Mouse (Mus musculus) lung, postnatal 0 days (tissue): Measurements from ENCODE around the gene Gm10413. TPM values are rescaled to one million over a fixed set of nuclear protein-coding genes. Genes with fewer than 3 reads are reported as not detected.
"Not testable (repeated sequence)": the region's sequence is repeated elsewhere in the genome, so short reads cannot be mapped to it uniquely, and the experiment has no call there.

ENCODE experiments used
- ATAC-seq: fragments of 200-750 bp; cut with Nextera tagmentation; 2 replicates; pipeline ENCODE4 v1.8.0; 2017; ENCODE audit warnings: moderate library complexity
- DNase-seq: peaks from one replicate; pipeline ENCODE4 v3.0.0-alpha.2; 2016; ENCODE audit warnings: low spot score
- H3K27ac ChIP-seq: fragments of 300-500 bp; sonication (generic); 2 replicates; pipeline ENCODE4 v1.5.1; 2014; ENCODE audit warnings: antibody characterized with exemption, mild to moderate bottlenecking, low read length, mixed read lengths
- H3K27me3 ChIP-seq: fragments of 300-500 bp; sonication (generic); replicated peaks from 2 replicates; pipeline ENCODE4 v1.6.1; 2014; ENCODE audit warnings: low read length, mixed read lengths; ENCODE audit not compliant: insufficient read depth
- H3K36me3 ChIP-seq: fragments of 300-500 bp; sonication (generic); 2 replicates; pipeline ENCODE4 v1.6.1; 2014; ENCODE audit warnings: low read length, mixed read lengths; ENCODE audit not compliant: insufficient read depth
- H3K4me1 ChIP-seq: fragments of 300-500 bp; sonication (generic); 2 replicates; pipeline ENCODE4 v1.6.1; 2014; ENCODE audit warnings: antibody characterized with exemption, low read depth, low read length, mixed read lengths; ENCODE audit not compliant: insufficient read depth
- H3K4me2 ChIP-seq: fragments of 300-500 bp; sonication (generic); replicated peaks from 2 replicates; pipeline ENCODE4 v1.6.1; 2014; ENCODE audit warnings: low read depth, mild to moderate bottlenecking, low read length, moderate library complexity, mixed read lengths
- H3K4me3 ChIP-seq: fragments of 300-500 bp; sonication (generic); 2 replicates; pipeline ENCODE4 v1.5.1; 2014; ENCODE audit warnings: low read depth, low read length
- H3K9ac ChIP-seq: fragments of 300-500 bp; sonication (generic); replicated peaks from 2 replicates; pipeline ENCODE4 v1.6.1; 2014; ENCODE audit warnings: low read depth, mild to moderate bottlenecking
- H3K9me3 ChIP-seq: fragments of 300-500 bp; sonication (generic); 2 replicates; pipeline ENCODE4 v1.6.1; 2016; ENCODE audit warnings: low read length, mixed read lengths
- WGBS: fragments of 180-500 bp; shearing (Covaris S2); extraction: QIAGEN DNeasy Blood & Tissue Kit; methylation state at CpG from one replicate; pipeline ENCODE4 v1.1.7; 2014; 5-methylcytosine and 5-hydroxymethylcytosine counted together
- polyA plus RNA-seq: library from polyadenylated mRNA; unstranded; fragments of >200 nt; fragmentation: Nextera tagmentation; extraction: Ambion mirVana; gene quantifications from 2 replicates; pipeline ENCODE4 v1.2.1, GENCODE M21; 2015

Gm10413 gene
- not detected in 2 replicates for polyA plus RNA-seq

DNA sequence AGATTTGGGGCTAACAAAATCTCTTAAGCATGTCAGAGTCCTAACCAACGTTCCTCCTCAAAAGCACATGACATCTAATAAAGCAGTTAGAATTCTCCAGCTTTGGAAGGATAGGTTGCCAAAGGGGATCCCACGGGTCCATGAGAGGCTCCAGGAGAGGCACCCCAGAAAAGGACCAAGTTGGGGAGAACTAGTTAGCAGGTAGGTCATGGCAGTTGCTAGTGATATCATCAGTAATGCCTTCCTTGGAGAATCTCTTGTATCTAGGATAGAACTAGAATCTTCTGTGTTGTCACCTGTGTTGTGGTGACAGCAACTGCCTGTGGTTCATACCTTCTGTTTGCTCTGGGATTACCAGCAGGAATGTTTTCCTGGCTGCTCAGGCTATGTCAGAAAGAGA, at the start of gene Gm10413:
TSS of gene Gm10413 (plus strand) at position 301 of the 400 bp plus-strand sequence.
- DNase-seq, H3K4me3 ChIP-seq, ATAC-seq, H3K27ac ChIP-seq, H3K4me2 ChIP-seq, H3K9me3 ChIP-seq, H3K27me3 ChIP-seq, H3K36me3 ChIP-seq, H3K9ac ChIP-seq, H3K4me1 ChIP-seq: not testable (repeated sequence)
- WGBS: no CpG with 5 or more reads among the region's 2 CpGs

- H3K4me2 ChIP-seq, DNase-seq, H3K4me1 ChIP-seq, H3K4me3 ChIP-seq, H3K27me3 ChIP-seq, ATAC-seq, H3K9me3 ChIP-seq, H3K9ac ChIP-seq, H3K27ac ChIP-seq, H3K36me3 ChIP-seq: not testable (repeated sequence)
- WGBS: no CpG with 5 or more reads among the region's 32 CpGs
Observed at GRCm38 (mm10) chr14:3412314-3412713, 17.4 kb downstream of the Gm10413 start, which contains the start of gene Gm10409. Gm10409 (plus strand) TSS chr14:3412614.

DNA sequence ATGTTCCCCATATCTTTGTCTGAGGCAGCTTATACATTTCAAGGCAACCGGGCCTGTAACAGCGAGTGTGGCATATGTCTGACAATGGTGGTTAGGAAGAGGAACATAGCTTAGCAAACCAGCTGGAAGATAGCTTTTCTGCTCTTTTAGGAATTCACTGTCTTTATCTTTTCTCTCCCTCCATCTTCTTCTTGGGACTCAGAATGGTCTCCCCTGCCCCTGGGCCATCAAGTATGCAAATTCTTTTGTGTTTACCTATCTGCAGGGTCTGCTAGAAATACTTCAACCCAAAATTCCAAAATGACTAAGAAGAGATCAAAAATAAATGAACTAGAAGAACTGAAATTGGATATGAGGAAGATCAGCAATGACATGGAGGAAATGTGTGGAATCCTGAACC, 32.9 kb downstream of the Gm10413 start, which contains the start of gene Gm3005:
TSS of gene Gm3005 (plus strand) at position 301 of the 400 bp plus-strand sequence.
- WGBS: no CpG with 5 or more reads among the region's 2 CpGs
- H3K4me3 ChIP-seq, H3K9me3 ChIP-seq, H3K36me3 ChIP-seq, H3K4me2 ChIP-seq, H3K9ac ChIP-seq, H3K27ac ChIP-seq, H3K4me1 ChIP-seq, DNase-seq, ATAC-seq, H3K27me3 ChIP-seq: not testable (repeated sequence)

DNA sequence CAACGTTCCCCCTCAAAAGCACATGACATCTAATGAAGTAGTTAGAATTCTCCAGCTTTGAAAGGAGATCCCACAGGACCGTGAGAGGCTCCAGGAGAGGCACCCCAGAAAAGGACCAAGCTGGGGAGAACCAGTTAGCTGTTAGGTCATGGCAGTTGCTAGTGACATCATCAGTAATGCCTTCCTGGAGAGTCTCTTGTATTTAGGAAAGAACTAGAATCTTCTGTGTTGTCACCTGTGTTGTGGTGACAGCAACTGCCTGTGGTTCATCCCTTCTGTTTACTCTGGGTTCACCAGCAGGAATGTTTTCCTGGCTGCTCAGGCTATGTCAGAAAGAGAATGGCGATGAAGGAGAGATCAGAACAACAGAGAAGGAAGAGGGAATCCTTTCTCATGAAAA, 54.2 kb downstream of the Gm10413 start, which contains the start of gene Gm10408:
TSS of gene Gm10408 (plus strand) at position 301 of the 400 bp plus-strand sequence.
- H3K27ac ChIP-seq, H3K27me3 ChIP-seq, H3K9ac ChIP-seq, H3K4me3 ChIP-seq, DNase-seq, H3K4me1 ChIP-seq, H3K9me3 ChIP-seq, H3K36me3 ChIP-seq, ATAC-seq, H3K4me2 ChIP-seq: not testable (repeated sequence)
- no CpG with 5 or more reads among the region's 3 CpGs for WGBS

Other genes starting within 250 kb of the Gm10413 start
- not detected in 2 replicates for gene Gm5795, start 206.8 kb upstream of the Gm10413 start, polyA plus RNA-seq
- gene D830030K20Rik, start 186.6 kb upstream of the Gm10413 start, polyA plus RNA-seq: 0.71 and 1.7 TPM in 2 replicates
- not detected in 2 replicates for gene Gm2956, start 62.5 kb upstream of the Gm10413 start, polyA plus RNA-seq
- 0.47 and 0.50 TPM in 2 replicates for gene Gm10409, start 17.5 kb downstream of the Gm10413 start, polyA plus RNA-seq
- gene Gm3005, start 33.0 kb downstream of the Gm10413 start, polyA plus RNA-seq: 0.17 and 0.29 TPM in 2 replicates
- not detected in 2 replicates for gene Gm10408, start 54.3 kb downstream of the Gm10413 start, polyA plus RNA-seq
- gene Gm3012, start 239.4 kb downstream of the Gm10413 start, polyA plus RNA-seq: not detected in 2 replicates